Mouse (Mus musculus): Measurements from ENCODE around the gene Endov. TPM values are rescaled to one million over a fixed set of nuclear protein-coding genes. Genes with fewer than 3 reads are reported as not detected.

Gene Endov
- total and polyA plus RNA-seq, 2 experiments from 2014 or later: 13.2 to 36.7 TPM

- no peaks in the 10 kb centered on the region for H3K27me3 ChIP-seq (ENCODE audit: insufficient read depth, low read length)
- ATAC-seq (ENCODE audit: low FRiP score) (peak; percentile 45; the same call in 1 of the 2 replicates), DNase-seq (ENCODE audit: low spot score) (peak; percentile 91)
- no peak overlapping the region for H3K27ac ChIP-seq (ENCODE audit: low read depth, low read length)
- 6% methylated on average over 21 of the region's 21 CpGs for WGBS
- no peaks in the 10 kb centered on the region for H3K36me3 ChIP-seq (ENCODE audit: insufficient read depth, low read length)
- no peak overlapping the region for H3K9ac ChIP-seq (replicated peaks; ENCODE audit: low read length, poor library complexity, severe bottlenecking)
- H3K4me1 ChIP-seq (ENCODE audit: insufficient read depth, low read length): peaks cover 12% of the 10 kb centered on the region
- H3K4me2 ChIP-seq (ENCODE audit: low read depth, low read length, poor library complexity, severe bottlenecking): peak overlapping the region; percentile 22
- H3K4me3 ChIP-seq (ENCODE audit: low read depth, low read length): no peak overlapping the region
- no peaks in the 10 kb centered on the region for H3K9me3 ChIP-seq (ENCODE audit: low read length)
- TF ChIP-seq CTCF (IDR thresholded peaks at IDR 0.05): peak; percentile 56
Observed at GRCm38 (mm10) chr11:119514967-119515636, 24.0 kb downstream of the Endov start.

GRCm38 (mm10) chr11:119515823-119516676 is 24.9 kb downstream of the Endov start:
- WGBS: 68% methylated on average over 16 of the region's 16 CpGs

GRCm38 (mm10) chr11:119516677-119517361 is 25.7 kb downstream of the Endov start:
- Histone ChIP-seq H3K9me3 (ENCODE audit: low read length) (no peaks in the 10 kb centered on the region), H3K27ac (ENCODE audit: low read depth, low read length) (no peak overlapping the region), H3K27me3 (ENCODE audit: insufficient read depth, low read length) (no peaks in the 10 kb centered on the region), H3K4me2 (ENCODE audit: low read depth, low read length, poor library complexity, severe bottlenecking) (no peak overlapping the region), H3K36me3 (ENCODE audit: insufficient read depth, low read length) (no peaks in the 10 kb centered on the region), H3K4me3 (ENCODE audit: low read depth, low read length) (no peak overlapping the region), H3K9ac (replicated peaks; ENCODE audit: low read length, poor library complexity, severe bottlenecking) (no peak overlapping the region), H3K4me1 (ENCODE audit: insufficient read depth, low read length) (peaks cover 12% of the 10 kb centered on the region)
- DNase-seq (ENCODE audit: low spot score) (peak; percentile 60), ATAC-seq (ENCODE audit: low FRiP score) (no peak)
- TF ChIP-seq CTCF (IDR thresholded peaks at IDR 0.05): peak; percentile 49
- 70% methylated on average over 12 of the region's 12 CpGs for WGBS

More at GRCm38 (mm10) chr11:119515823-119516676, 24.9 kb downstream of the Endov start:
- H3K4me1 ChIP-seq (ENCODE audit: insufficient read depth, low read length): peaks cover 12% of the 10 kb centered on the region
- H3K36me3 ChIP-seq (ENCODE audit: insufficient read depth, low read length): no peaks in the 10 kb centered on the region
- no peak overlapping the region for H3K27ac ChIP-seq (ENCODE audit: low read depth, low read length)
- no peak overlapping the region for H3K4me3 ChIP-seq (ENCODE audit: low read depth, low read length)
- no peaks in the 10 kb centered on the region for H3K27me3 ChIP-seq (ENCODE audit: insufficient read depth, low read length)
- H3K9me3 ChIP-seq (ENCODE audit: low read length): no peaks in the 10 kb centered on the region
- no peak overlapping the region for H3K9ac ChIP-seq (replicated peaks; ENCODE audit: low read length, poor library complexity, severe bottlenecking)
- TF ChIP-seq CTCF (IDR thresholded peaks at IDR 0.05): no peak
- no peak for DNase-seq (ENCODE audit: low spot score)
- H3K4me2 ChIP-seq (ENCODE audit: low read depth, low read length, poor library complexity, severe bottlenecking): no peak overlapping the region
- ATAC-seq (ENCODE audit: low FRiP score): no peak

GRCm38 (mm10) chr11:119519387-119519786 is 28.2 kb downstream of the Endov start:
- TF ChIP-seq CTCF (IDR thresholded peaks at IDR 0.05): no peak
- WGBS: 91% methylated on average over 1 of the region's 1 CpGs
- DNase-seq (ENCODE audit: low spot score) (no peak), ATAC-seq (ENCODE audit: low FRiP score) (no peak)
- Histone ChIP-seq H3K9me3 (ENCODE audit: low read length) (no peaks in the 10 kb centered on the region), H3K27ac (ENCODE audit: low read depth, low read length) (no peak overlapping the region), H3K4me2 (ENCODE audit: low read depth, low read length, poor library complexity, severe bottlenecking) (no peak overlapping the region), H3K4me1 (ENCODE audit: insufficient read depth, low read length) (peaks cover 8% of the 10 kb centered on the region), H3K27me3 (ENCODE audit: insufficient read depth, low read length) (no peaks in the 10 kb centered on the region), H3K9ac (replicated peaks; ENCODE audit: low read length, poor library complexity, severe bottlenecking) (no peak overlapping the region), H3K36me3 (ENCODE audit: insufficient read depth, low read length) (no peaks in the 10 kb centered on the region), H3K4me3 (ENCODE audit: low read depth, low read length) (no peak overlapping the region)

GRCm38 (mm10) chr11:119520005-119520712 is 29.0 kb downstream of the Endov start:
- H3K4me2 ChIP-seq (ENCODE audit: low read depth, low read length, poor library complexity, severe bottlenecking): no peak overlapping the region
- DNase-seq (ENCODE audit: low spot score) (no peak), ATAC-seq (ENCODE audit: low FRiP score) (no peak)
- no peaks in the 10 kb centered on the region for H3K27me3 ChIP-seq (ENCODE audit: insufficient read depth, low read length)
- no peaks in the 10 kb centered on the region for H3K9me3 ChIP-seq (ENCODE audit: low read length)
- no peak overlapping the region for H3K9ac ChIP-seq (replicated peaks; ENCODE audit: low read length, poor library complexity, severe bottlenecking)
- WGBS: 66% methylated on average over 5 of the region's 5 CpGs
- H3K4me1 ChIP-seq (ENCODE audit: insufficient read depth, low read length): 0 out of 2 replicates have a peak, but pooled peaks cover 3% of the 10 kb centered on the region
- no peak overlapping the region for H3K27ac ChIP-seq (ENCODE audit: low read depth, low read length)
- no peak for TF ChIP-seq CTCF (IDR thresholded peaks at IDR 0.05)
- no peaks in the 10 kb centered on the region for H3K36me3 ChIP-seq (ENCODE audit: insufficient read depth, low read length)
- no peak overlapping the region for H3K4me3 ChIP-seq (ENCODE audit: low read depth, low read length)
